Mouse (Mus musculus) spleen, adult 2 months (tissue): ENCODE data around the gene Abcc12. TPM values are rescaled to one million over a fixed set of nuclear protein-coding genes. Genes with fewer than 3 reads are reported as not detected.

Experiments
- DNase-seq, 2 experiments: peaks; one replicate each; pipeline versions ENCODE4 v3.0.0 to v3.0.0-alpha.2; 2012 to 2021; ENCODE audit warnings: low spot score in 2 of 2, low read depth in 1 of 2
- H3K27ac ChIP-seq: fragments of 200-500 bp; 2 replicates; pipeline ENCODE4 v1.5.1; 2012; ENCODE audit warnings: low read length, inconsistent platforms; ENCODE audit not compliant: insufficient read depth
- H3K27me3 ChIP-seq: fragments of 200-500 bp; 2 replicates; pipeline ENCODE4 v1.6.1; 2012; ENCODE audit warnings: mild to moderate bottlenecking, moderate library complexity, low read length, inconsistent platforms; ENCODE audit not compliant: control insufficient read depth, insufficient read depth
- H3K36me3 ChIP-seq: fragments of 200-500 bp; 2 replicates; pipeline ENCODE4 v1.6.1; 2012; ENCODE audit warnings: mild to moderate bottlenecking, low read length, inconsistent platforms; ENCODE audit not compliant: control insufficient read depth, insufficient read depth
- H3K4me1 ChIP-seq: fragments of 200-500 bp; 2 replicates; pipeline ENCODE4 v1.6.1; 2011; ENCODE audit warnings: inconsistent platforms; ENCODE audit not compliant: control insufficient read depth, insufficient read depth, insufficient read length
- H3K4me3 ChIP-seq: fragments of 200-500 bp; 2 replicates; pipeline ENCODE4 v1.5.1; 2011; ENCODE audit warnings: mild to moderate bottlenecking, inconsistent platforms; ENCODE audit not compliant: insufficient read depth, insufficient read length; ENCODE audit errors: extremely low read depth
- CTCF ChIP-seq: fragments of 200-500 bp; IDR thresholded peaks from 2 replicates; pipeline ENCODE4 v1.5.1; 2011; ENCODE audit warnings: mild to moderate bottlenecking, inconsistent platforms; ENCODE audit not compliant: insufficient read depth, insufficient read length, insufficient replicate concordance; ENCODE audit errors: extremely low read depth
- POLR2A ChIP-seq: fragments of 200-500 bp; IDR thresholded peaks from 2 replicates; pipeline ENCODE4 v1.6.1; 2011; ENCODE audit warnings: low read depth, low read length, inconsistent platforms
- WGBS: fragments of 180-500 bp; shearing (Covaris S2); methylation state at CpG from one replicate; pipeline ENCODE4 v1.1.7; 2018; 5-methylcytosine and 5-hydroxymethylcytosine counted together
- polyA plus RNA-seq: library from polyadenylated mRNA; depleted of rRNA; stranded (reverse); fragments of >200 nt; gene quantifications from 2 replicates; pipeline ENCODE4 v1.2.3, GENCODE M21; 2012

Gene Abcc12
- polyA plus RNA-seq, 1 experiment = 0.08 TPM

DNA sequence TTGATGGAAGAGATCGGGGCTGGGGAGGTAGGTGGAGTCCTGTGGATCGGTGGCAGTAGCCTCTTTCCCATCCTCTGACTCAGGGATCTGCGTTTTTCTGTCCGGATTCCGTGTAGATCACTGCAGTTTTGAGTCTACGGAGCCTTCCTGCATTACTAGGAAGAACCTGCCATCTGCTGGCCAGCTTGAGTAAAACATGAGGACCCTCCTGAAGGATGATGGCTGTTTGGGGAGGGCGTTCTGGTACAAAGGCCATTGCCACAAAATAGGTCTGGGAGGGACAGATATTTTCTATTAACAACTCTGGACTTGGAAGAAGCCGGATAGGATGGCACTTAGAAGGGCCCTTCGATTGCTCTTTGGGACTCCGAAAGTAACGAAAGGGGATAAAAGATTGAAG lies 4.6 kb upstream of the Abcc12 start:
- Histone ChIP-seq H3K27ac (no peak overlapping the region), H3K4me3 (no peak overlapping the region), H3K36me3 (no peaks in the 10 kb centered on the region), H3K27me3 (no peaks in the 10 kb centered on the region), H3K4me1 (no peaks in the 10 kb centered on the region)
- WGBS = 4% methylated on average over 11 of the region's 11 CpGs
- no peak for TF ChIP-seq POLR2A
- peak; percentile 51; the same call in 1 of the 2 replicates for TF ChIP-seq CTCF
- DNase-seq = peak; percentile 55 to 70

DNA sequence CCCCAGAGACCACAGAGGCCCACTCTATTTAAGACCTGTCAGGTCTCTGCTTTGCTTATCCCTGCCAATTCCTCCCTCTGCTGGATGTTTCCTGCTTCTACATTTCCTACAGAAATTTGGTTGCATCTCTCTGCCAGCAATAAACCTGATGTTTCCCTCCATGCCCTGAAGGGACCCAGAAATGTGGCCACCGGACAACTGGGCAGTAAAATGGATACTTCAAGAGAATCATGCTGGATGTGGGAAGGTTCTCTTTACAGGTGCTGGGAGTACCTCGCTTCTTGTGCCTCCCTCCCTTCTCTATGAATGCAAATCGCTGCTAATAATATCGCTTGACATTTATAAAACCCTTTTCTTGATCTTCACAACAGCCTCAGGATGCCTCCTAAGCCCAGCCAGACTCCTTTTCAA lies 1.4 kb upstream of the Abcc12 start:
- H3K4me3 ChIP-seq = no peak overlapping the region
- TF ChIP-seq CTCF (no peak), POLR2A (no peak)
- no peak for DNase-seq
- no peak overlapping the region for H3K27ac ChIP-seq
- H3K36me3 ChIP-seq = no peaks in the 10 kb centered on the region
- no peaks in the 10 kb centered on the region for H3K4me1 ChIP-seq
- no peaks in the 10 kb centered on the region for H3K27me3 ChIP-seq
- 84% methylated on average over 4 of the region's 4 CpGs for WGBS

DNA sequence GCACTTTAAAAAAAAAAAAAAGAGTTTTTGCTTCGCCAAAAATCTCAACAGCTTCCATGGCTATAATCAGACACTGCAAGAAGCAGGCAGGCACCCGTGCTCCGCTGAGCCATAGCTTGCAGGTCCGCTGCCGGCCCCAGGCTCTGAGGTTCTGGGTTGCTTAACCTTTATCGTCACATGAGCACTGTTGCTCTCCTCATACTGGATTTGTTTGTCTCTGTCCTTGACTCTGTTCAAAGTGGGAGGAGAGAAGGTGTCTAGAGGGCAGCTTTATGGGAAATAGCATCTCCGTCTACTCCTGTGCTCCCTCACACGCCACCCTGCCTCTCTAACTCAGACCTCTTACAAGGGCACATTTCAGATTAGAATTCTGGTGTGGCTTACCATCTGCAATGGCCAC lies 1.8 kb downstream of the Abcc12 start:
- WGBS = 50% methylated on average over 8 of the region's 8 CpGs
- Histone ChIP-seq H3K4me3 (no peak overlapping the region), H3K27me3 (no peaks in the 10 kb centered on the region), H3K27ac (no peak overlapping the region), H3K36me3 (no peaks in the 10 kb centered on the region), H3K4me1 (no peaks in the 10 kb centered on the region)
- DNase-seq = no peak
- TF ChIP-seq CTCF (no peak), POLR2A (no peak)

DNA sequence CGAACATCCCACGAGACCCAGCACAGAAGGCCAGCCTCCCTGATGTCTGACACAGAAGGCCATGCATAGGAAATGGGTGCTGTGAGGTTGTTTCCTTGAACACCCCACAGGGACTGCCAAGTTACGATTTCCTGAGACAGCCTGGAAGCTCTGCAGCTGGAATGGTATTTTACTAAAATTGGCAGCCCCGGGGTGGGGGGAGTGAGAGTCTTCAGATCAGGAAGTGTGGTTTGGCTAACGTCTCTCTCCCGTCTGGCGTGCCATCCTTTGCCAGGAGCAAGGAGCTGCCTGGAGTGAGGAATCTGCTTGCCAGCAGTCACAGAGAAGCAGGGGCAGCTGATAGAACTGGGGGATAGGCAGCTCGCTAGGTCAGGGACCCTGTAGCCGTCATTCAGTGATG lies 2.4 kb downstream of the Abcc12 start:
- H3K27me3 ChIP-seq = no peaks in the 10 kb centered on the region
- TF ChIP-seq POLR2A (no peak), CTCF (no peak)
- 15% methylated on average over 9 of the region's 9 CpGs for WGBS
- no peak overlapping the region for H3K4me3 ChIP-seq
- H3K4me1 ChIP-seq = no peaks in the 10 kb centered on the region
- H3K27ac ChIP-seq = no peak overlapping the region
- no peak for DNase-seq
- no peaks in the 10 kb centered on the region for H3K36me3 ChIP-seq

DNA sequence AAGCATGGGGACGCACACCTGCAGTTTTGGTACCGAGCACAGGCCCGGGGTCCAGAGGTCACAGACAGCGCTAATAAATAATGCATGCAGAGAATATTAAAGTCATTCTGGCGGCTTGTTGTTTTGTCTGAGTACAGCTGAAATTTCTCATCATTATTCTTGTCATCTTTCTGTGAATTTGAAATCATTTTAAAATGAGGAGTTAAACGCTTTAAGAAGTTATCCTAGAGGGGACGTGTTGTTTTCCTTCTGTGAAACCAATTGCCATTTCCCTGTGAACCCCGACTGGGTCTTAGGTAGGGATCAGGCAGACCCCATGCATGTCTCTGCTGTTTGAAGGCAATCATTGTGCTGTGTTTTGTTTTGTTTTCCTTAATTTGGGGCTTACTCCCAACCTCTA lies 2.9 kb downstream of the Abcc12 start:
- Histone ChIP-seq H3K36me3 (no peaks in the 10 kb centered on the region), H3K4me3 (no peak overlapping the region), H3K27me3 (no peaks in the 10 kb centered on the region), H3K27ac (no peak overlapping the region), H3K4me1 (no peaks in the 10 kb centered on the region)
- WGBS = 84% methylated on average over 8 of the region's 8 CpGs
- TF ChIP-seq CTCF (no peak), POLR2A (no peak)
- DNase-seq = no peak

DNA sequence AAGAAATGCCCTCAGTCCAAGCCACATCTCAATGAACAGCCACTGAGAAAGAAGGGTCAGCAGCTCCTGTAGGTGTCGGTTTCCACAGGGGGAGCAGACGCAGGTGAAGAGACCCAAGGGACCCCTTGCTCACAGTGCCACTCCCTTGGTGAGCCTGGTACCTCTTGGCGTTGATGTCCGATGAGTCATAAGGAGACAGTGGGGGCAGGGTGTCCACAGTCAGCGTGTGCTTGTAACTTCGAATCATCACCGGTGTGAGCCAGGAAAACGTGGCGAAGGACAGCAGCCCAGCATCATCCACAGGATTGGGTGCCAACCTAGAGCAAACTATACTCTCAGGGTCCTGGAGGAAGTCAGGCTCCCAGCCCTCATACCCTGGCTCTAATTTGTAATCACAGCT lies 16.8 kb downstream of the Abcc12 start:
- TF ChIP-seq POLR2A = no peak
- no peak for TF ChIP-seq CTCF
- no peak overlapping the region for H3K4me3 ChIP-seq
- no peaks in the 10 kb centered on the region for H3K4me1 ChIP-seq
- no peak for DNase-seq
- WGBS = 90% methylated on average over 9 of the region's 9 CpGs
- H3K36me3 ChIP-seq = no peaks in the 10 kb centered on the region; the same call in 1 of the 2 replicates
- H3K27me3 ChIP-seq = no peaks in the 10 kb centered on the region
- no peak overlapping the region for H3K27ac ChIP-seq

DNA sequence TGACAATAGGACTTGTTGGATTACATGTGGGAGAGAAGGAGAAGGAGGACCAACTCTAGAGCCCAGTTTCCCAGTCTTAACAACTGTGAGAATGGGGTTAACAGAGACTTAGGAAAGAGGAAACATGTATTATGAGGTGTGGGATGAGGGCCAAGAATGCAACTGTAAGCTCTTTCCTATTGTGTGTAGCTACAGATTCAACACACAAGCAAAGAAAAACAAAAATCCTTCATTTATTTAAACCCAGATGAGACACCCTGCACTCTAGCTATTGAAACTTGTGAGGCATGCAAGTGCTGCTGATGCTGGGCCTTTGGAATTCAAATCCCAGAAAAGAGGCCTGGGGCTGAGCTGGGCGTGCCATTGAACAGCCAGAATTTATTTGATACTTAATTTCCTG lies 18.7 kb downstream of the Abcc12 start:
- H3K4me3 ChIP-seq = no peak overlapping the region
- no peaks in the 10 kb centered on the region for H3K27me3 ChIP-seq
- 80% methylated on average over 1 of the region's 1 CpGs for WGBS
- H3K27ac ChIP-seq = no peak overlapping the region
- no peak for DNase-seq
- no peaks in the 10 kb centered on the region; the same call in 1 of the 2 replicates for H3K36me3 ChIP-seq
- no peaks in the 10 kb centered on the region for H3K4me1 ChIP-seq
- TF ChIP-seq CTCF (no peak), POLR2A (no peak)

DNA sequence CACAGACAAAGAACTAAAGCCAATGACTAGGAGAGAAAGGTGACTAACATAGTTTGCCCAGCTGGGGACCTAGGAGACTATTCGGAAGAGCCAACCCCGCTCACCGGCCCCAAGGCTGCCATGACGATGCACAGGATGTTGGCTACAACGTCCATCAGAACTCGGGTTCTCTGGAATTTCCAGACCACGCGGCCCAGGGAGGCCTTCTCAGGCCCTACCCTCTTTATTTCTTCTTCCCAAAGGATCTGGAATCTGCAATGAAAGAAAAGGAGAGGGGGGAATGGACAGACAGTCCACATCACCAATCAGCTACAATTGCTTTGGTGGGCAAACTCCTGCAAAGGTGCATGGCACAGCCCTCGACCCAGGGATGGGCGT lies 19.8 kb downstream of the Abcc12 start:
- 91% methylated on average over 10 of the region's 10 CpGs for WGBS
- no peak for TF ChIP-seq CTCF
- TF ChIP-seq POLR2A = no peak
- no peak overlapping the region for H3K4me3 ChIP-seq
- no peak for DNase-seq
- H3K4me1 ChIP-seq = no peaks in the 10 kb centered on the region
- no peak overlapping the region for H3K27ac ChIP-seq
- H3K36me3 ChIP-seq = no peaks in the 10 kb centered on the region
- H3K27me3 ChIP-seq = no peaks in the 10 kb centered on the region
